Mouse (Mus musculus) C2C12 (cell line): ENCODE data around the gene Mvb12a.
"Not testable (repeated sequence)": the region's sequence is repeated elsewhere in the genome, so short reads cannot be mapped to it uniquely, and the experiment has no call there.

Source experiments
- CEBPB ChIP-seq: IDR thresholded peaks from one replicate; pipeline ENCODE4 v1.6.1; 2011; ENCODE audit warnings: low read depth, mild to moderate bottlenecking, control low read depth, moderate library complexity
- CTCF ChIP-seq: IDR thresholded peaks from one replicate; pipeline ENCODE4 v1.5.1; 2011; ENCODE audit not compliant: control insufficient read depth, insufficient read depth, insufficient read length
- FOSL1 ChIP-seq: IDR thresholded peaks from one replicate; pipeline ENCODE4 v1.8.0; 2011; ENCODE audit warnings: mild to moderate bottlenecking, low read length; ENCODE audit not compliant: poor library complexity, insufficient read depth, severe bottlenecking
- MAX ChIP-seq: IDR thresholded peaks from one replicate; pipeline ENCODE4 v1.6.1; 2011; ENCODE audit warnings: mild to moderate bottlenecking, control low read depth
- MYOD1 ChIP-seq: IDR thresholded peaks from one replicate; pipeline ENCODE4 v1.6.1; 2011; ENCODE audit warnings: low read depth; ENCODE audit not compliant: control insufficient read depth, insufficient read length
- MYOG ChIP-seq: IDR thresholded peaks from one replicate; pipeline ENCODE4 v1.6.1; 2011; ENCODE audit not compliant: control insufficient read depth, insufficient read length; ENCODE audit errors: extremely low read depth
- USF1 ChIP-seq: IDR thresholded peaks from one replicate; pipeline ENCODE4 v1.6.1; 2011; ENCODE audit warnings: low read depth, mild to moderate bottlenecking, control low read depth, moderate library complexity

DNA sequence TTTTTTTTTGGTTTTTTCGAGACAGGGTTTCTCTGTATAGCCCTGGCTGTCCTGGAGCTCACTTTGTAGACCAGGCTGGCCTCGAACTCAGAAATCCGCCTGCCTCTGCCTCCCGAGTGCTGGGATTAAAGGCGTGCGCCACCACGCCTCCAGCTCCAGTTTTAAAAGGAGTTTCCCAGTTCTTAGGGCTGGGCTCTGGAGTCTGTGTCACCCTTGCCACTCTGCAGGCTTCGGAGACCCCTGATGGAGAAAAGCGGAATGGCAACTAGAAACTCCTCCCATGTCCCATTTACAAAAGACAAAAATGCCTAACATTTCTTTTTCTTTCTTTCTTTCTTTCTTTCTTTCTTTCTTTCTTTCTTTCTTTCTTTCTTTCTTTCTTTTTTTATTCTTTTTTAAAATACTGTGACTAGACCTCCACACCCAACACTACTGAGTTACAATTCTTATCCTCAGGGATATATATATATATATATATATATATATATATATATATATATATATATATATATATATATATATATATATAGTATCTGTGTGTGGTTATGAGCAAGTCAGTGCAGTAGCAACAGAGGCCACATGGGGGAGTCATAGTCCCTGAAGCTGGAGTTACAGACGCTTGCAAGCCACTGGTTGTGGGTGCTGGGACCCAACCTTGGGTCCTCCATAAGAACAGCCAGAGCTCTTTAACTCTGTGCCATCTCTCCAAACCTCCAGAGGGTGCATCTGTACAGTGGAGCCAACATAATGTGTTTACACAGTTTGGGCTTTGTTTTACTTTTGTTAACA lies 23.5 kb upstream of the Mvb12a start:
- TF ChIP-seq CTCF, CEBPB, MAX, FOSL1, MYOG, MYOD1, USF1: not testable (repeated sequence)
